Mouse (Mus musculus): Measurements from ENCODE around the gene Kirrel3.

Kirrel3 gene

DNA sequence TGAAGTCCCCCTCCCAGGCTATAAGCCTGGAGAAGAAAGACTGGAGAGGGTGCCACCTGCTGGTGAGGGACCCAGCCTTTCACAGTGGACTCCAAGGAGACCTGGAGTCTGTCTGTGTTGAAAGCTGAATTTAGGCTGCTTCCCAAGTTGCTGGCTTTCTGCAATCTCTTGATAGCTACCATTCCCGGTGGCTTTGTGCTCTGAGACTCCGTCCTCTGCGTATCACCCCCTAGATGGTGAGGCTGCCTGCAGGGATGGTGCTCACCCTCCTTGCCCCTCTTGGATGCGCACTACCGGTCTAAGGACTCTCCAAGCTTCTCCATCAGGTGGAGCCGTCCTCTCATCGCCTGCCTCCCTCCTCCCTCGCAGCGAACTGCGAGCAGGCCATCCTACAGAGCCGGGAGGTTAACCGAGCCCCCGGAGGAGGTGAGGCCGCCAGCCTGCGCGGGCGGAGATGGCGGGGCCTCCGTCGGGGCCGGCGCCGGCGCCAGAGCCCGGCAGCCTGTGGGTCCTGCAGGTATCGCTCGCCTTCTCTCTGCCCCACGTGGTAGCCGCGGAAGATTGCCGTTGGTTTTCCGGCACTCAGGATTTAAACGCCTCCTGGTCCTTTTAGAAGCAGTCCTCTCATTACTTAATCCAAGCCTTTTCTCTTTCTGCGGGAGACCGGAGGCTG lies at the start of gene Kirrel3:
Gene Kirrel3, plus strand, starts transcription at position 136 of the 673 bp plus-strand sequence.
- DNase-seq (ENCODE audit: low read depth, low spot score) = no peak

DNA sequence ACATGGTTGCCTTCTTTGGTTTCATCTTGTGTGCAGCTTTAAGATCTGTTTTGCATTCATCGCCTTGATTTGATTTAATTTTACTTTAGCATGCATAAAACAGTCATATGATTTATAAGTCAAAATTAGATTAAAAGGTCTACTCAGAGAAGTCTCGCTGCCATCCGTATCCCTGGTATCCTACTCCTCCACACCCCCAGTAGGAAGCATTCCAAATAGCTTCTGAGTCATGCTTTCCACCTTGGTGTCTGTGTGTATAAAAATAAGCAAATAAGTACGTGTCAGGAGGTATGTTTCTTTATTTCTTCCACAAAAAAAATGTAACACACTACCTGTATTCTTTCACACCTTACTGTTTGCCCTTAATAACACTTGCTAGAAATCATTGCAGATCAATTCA lies 45.0 kb upstream of the Kirrel3 start:
- no peak for DNase-seq (ENCODE audit: low read depth, low spot score)

DNA sequence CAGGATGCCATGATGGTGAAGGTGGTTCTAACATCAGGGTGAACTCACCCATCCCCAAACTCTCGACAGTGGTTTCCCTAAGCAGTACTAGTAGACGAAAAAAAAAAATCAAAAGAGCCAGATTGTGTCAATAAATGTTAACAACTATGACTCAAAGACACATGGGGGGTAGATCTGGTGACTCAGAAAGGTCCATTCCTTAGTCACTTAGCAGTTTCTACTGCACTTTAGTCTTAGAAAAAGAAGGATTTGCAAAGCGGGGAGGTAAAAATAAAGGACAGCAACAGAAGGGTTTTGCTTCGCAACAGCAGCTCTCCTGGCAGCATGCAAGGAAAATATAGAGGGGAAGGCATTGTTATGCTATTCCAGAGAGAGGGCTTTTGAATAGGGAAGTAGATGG lies 41.7 kb upstream of the Kirrel3 start:
- DNase-seq (ENCODE audit: low read depth, low spot score) = no peak

DNA sequence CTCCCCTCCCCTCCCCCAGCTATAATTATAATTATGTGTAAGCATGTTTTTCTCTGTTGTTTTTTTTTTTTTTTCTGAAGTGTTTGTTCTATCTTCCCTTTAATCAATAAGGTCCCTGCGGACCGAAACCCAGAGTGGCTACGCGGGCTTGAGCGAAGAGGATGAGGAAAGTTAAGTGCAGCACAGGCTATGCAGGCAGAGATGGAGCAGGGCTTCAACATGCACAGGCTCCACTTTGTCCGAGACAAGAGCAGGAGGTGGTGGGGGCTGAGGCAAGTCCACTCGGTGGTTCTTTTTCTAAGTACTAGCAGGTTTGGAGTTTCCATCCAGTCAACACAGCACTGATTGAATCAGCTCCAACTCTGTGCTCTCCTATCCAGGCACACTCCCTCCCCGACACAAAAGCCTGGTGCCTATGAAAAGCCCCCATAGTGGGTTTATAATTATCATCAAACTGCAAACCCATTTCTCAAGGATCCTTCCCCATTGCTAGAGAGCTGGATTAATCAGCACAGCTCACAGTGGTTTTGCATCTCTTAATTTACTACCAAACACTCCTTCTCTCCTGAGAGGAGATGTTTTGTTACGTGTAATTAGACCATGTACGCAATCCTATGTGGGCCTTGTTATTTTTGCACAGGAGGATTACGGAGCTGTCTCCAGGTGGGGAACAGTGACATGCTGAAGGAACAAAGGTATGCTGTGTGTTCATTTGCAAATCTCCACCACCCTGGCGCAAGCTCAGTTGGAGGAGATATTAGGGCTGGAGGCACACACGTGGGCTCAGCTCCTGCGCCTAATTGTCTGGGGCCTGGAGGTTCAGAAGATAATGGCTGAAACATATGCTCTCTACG lies 39.0 kb upstream of the Kirrel3 start:
- no peak for DNase-seq (ENCODE audit: low read depth, low spot score)

DNA sequence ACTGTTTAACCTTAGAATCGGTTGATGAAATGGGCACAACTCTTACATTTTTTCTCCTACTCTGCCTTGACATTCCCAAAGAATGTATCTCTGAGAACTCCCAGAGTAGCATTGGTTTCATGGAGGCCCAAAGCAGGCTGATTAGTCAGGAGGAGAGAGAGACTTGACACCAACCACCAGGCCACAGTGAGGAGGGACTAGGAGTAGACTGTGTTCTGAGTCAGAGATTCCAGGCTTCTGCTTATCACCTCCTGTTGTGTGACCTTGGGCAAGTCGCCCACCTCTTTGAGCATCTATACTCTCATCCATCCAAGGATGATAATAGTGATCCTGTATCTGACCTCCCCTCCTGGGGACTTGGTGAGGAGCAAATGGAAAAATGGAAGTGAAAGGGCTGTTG lies 38.0 kb upstream of the Kirrel3 start:
- DNase-seq (ENCODE audit: low read depth, low spot score) = no peak

DNA sequence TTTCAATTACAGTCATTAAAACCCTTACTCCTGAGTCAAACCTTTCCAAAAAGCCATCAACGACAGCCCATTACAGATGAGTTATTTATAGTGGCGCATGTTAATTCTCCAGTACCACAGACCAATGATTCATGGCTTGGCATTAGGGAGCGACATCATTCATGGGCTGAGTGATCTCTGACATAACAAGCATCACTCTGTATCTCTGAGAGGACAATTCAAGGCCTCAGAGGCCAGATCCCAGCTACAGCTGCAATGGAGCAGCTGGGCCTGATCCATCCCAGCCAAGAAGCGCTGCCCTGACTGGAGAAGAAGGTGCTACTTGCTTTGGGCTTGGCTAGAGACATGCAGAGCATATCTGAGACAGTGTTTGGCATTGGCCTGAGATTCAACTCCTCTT lies 37.2 kb upstream of the Kirrel3 start:
- DNase-seq (ENCODE audit: low read depth, low spot score) = no peak

DNA sequence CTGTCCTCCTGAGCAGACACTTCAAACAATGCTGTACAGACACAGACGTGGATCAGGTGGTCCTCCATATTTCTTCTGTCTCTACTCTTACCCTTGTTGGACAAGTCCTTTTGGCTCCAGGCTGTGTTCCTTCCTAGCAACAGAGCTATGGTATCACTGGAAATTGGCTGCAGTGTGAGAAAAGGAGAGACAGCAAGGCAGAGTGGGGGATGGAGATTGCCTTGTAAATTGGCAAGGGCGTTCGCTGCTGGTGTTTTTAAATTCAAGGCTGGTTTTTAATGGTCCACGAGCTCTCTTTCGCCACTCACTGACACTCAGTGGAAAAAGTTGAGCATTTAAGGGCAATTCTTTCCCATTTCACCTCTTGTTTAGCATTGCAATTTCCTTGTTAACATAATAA lies 27.5 kb upstream of the Kirrel3 start:
- no peak for DNase-seq (ENCODE audit: low read depth, low spot score)

DNA sequence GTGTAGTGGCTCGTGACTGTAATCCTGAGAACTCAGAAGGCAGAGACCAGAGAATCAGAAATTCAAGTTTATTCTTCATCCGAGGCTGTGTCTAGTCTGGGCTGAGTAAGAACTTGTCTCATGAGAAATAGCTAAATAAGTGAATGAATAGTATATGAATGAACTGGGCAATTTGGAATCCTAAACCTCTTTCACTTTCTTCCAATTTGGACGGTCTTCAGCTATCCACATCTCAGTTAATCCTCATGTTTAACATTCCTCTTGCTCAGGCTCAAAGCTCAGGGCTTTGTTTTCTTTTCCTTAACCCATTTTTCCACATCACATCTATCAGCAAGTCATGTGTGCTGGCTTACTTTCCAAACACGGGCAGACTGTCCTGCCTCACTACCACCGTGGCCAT lies 25.7 kb upstream of the Kirrel3 start:
- no peak for DNase-seq (ENCODE audit: low read depth, low spot score)

DNA sequence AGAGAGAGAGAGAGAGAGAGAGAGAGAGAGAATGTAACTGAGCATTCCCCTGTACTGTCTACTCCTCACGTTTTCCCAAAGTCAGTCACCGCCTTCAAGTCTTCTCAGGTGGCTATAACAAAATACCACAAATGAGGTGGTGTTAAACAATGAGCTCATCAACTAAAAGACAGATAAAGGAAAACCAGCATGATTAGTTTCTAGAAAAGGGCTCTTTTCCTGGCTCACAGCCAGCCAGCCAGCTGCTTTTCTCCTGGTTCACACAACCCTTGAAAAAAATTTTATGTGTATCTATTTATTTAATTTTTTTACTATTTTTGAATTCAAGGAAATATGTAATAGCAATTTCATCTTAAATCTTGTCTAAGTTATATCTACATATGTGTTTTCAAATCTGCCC lies 22.0 kb upstream of the Kirrel3 start:
- DNase-seq (ENCODE audit: low read depth, low spot score) = no peak

DNA sequence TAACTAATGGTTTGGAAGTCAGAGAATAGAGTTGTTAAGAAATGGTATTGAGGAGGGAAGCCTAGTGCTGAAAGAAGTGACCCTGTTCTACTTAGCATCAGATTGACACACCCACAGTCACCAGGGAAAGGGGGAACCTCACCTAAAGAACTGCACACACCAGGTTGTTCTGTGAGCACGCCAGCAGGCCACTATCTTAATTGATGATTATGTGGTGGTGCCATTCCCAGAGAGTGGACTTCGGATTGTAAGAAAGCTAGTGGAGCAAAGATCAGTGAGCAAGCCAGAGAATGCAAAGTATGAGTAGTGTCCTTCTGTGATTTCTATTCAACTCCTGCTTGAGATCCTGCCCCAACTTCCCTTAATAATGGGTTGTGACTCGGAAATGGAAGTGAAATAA lies 19.6 kb upstream of the Kirrel3 start:
- no peak for DNase-seq (ENCODE audit: low read depth, low spot score)

DNA sequence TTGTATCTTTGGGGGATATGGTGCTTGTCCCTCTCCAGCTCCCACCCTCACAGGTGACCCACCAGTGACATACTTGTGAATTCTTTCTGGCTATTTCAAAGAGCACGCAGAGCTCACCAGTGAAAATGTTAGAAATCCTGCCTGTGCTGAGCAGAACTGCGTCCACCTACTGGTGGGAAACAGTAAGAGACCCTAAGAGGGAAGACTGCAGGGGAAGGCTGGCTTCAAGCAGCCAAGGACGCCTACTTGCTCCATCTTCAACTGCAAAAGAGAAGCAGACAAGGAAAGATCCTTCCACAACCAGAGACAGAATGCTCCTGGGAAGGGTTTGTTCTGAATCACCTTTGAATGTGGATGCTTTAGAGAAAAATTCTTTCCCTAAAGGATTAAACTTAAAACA lies 16.5 kb upstream of the Kirrel3 start:
- DNase-seq (ENCODE audit: low read depth, low spot score) = no peak

DNA sequence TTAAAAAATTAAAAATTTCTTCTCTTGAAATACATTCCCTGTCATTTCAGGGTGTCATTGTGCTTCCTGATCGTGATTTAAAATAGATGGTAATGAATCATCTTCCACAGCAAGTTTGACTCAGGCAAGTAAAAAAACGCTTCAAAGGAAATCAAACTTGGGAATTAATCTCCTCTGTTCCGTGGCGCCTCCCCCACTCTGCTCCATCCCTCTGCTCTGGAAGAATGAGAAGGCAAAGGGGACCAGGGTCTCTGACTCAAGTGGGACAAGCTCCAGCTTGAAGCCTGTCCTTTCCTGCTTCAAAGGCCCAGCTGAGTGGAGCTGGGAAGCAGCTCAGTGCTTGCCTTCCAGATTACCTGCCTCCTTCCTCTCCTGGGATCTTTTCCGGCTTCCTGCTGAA lies 9.5 kb upstream of the Kirrel3 start:
- DNase-seq (ENCODE audit: low read depth, low spot score) = no peak

DNA sequence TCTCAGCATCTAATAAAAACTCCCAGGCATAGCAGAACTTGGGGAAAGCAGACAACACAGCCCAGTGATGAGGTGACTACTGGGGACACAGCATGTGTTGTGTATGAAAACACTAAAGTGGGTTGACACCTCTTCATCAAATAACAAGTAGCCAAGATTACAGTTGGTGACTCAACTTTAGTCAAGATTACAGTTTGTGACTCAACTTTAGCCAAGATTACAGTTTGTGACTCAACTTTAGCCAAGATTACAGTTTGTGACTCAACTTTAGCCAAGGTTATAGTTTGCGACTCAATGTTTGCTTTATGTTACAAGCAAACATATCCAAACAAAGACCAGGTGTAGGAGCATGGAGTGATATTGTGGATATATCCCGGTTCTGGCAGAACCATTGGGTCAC lies 7.2 kb upstream of the Kirrel3 start:
- no peak for DNase-seq (ENCODE audit: low read depth, low spot score)

DNA sequence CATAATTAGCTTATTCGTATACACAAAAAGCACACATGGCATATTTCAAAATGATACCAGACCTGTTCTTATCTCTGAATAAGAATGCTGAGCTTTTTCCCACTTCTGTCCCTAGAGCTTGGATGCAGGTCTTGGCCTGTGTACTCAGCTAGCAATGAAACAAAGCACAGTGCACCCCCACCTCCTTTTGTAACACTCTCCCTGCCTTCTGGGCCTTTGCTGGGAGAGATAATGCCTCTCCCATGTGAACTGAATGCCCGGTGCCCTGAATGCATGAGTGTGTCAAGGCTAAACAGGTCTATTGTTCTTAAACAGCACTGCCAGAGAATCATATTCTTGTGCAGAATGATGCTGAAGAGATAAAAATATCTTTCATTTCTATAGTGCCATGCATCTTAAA lies 2.5 kb upstream of the Kirrel3 start:
- no peak for DNase-seq (ENCODE audit: low read depth, low spot score)

DNA sequence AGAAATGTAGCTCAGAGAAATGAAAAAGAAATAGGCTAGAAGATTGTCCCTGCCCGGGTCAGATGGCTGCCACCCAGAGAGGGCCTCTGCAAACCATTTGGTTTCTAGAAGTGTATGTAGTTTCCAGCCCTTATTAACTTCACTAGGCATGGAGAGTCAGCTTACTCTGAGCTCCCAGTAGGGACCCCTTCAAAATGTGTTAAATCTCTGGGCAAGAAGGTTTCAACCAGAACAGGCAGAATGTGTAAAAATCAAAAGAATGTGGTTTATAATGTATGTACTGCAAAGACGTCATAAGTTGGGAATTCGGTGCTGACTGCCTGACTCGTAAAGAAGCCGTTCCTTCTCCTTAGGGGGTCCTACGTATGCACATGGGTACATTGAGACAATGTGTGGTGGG lies 1.0 kb upstream of the Kirrel3 start:
- DNase-seq (ENCODE audit: low read depth, low spot score) = no peak

DNA sequence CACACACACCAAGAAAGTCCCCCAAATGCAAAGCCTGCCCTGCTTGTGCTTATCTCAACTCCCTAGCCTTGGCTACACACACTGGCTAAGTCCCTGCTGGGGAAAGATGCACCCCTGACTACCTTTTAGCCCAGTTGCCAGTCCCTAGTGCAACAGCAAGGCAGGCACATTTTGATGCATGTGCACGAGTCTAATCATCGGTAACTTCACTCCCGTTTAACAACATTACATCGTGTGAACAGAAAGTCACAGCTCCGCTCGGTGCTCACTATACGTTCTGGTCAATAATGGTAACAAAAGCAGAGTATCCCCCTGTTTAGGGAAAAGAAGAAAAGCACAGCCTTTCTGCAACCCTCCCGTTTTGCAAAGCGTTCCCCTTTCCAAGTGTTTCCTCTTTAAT lies 2.6 kb downstream of the Kirrel3 start:
- DNase-seq (ENCODE audit: low read depth, low spot score) = no peak

DNA sequence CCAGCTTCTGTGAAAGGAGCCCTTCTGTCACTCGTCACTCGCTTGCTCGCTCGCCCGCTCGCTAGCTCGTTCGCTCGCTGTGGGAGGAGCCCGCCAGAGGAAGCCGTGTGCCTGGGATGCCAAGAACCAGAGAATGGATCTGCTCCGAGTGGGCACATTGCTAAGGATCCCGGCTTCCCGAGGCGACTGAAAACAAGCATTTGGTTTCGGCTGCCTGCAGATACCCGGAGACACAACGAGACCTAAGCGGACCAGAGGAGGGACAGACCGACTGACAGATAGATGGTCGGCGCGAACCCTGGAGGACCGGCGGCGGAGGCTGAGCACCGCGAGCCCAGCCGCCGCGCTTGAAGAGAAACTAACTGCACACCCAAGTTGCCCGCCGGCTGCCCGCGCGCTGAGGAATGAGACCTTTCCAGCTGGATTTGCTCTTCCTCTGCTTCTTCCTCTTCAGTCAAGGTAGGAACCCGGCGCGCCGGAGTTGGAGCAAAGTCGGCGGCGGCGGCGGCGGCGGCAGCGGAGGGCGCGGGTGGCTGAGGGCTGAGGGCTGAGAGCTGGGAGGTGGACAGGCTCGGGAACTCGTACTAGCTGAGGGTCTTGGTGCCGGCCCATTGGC lies 3.1 kb downstream of the Kirrel3 start:
- DNase-seq (ENCODE audit: low read depth, low spot score) = no peak

DNA sequence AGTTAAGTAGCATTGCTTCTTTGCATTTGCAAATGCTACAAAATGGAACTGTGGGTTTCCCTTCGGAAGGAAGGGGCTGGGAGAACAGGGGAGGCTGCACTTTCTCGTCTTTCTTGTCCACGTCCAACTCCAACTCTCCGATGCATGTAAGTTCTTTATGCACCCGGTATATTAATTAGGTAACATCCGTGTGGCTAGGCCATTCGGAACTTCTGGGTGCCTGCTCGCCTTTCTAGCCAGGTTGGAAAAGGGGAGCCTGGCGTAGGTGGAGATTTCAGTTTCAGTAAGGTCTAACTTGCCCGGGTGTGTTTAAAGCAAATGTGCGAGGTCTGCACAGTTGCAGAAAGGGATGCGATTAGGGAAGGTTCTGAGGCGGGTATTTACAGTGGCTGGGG lies 3.6 kb downstream of the Kirrel3 start:
- no peak for DNase-seq (ENCODE audit: low read depth, low spot score)

DNA sequence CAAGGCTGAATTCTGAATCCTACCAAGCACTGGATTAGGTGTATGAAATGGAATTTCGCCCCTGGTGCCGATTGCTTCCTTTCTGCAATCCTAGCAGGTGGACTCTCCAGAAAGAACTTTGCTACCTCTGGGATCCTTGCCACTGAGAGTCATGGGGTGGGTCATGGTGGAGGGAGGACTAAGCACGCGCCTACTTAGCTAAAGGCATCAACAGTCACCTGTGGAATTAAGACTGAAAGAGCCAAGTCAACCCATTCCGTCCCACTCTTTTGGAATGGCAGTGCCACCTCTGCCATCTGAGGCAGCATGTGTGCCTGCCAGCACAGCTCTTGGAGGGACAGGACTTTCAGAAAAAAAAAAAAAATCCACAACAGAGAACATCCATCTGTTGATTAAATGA lies 4.1 kb downstream of the Kirrel3 start:
- DNase-seq (ENCODE audit: low read depth, low spot score) = no peak

DNA sequence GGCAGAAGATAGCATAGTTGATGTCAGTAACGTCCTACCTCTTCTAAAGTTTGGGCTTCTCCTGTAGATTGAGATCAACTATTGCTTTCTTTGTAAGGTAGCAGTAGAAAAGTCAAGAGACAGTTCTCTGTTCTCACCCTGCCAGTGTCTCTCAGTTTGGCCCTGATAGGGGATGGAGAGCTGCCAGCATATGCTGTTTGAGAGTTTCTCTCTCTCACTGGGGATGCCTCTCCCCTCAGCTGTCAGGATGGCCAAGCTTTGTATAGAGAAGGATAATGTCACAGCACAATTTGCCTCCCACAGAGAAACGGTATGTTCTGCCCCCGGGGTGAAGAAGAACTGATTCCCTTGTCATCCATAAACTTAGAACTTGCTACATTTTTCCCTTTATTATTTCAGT lies 6.4 kb downstream of the Kirrel3 start:
- DNase-seq (ENCODE audit: low read depth, low spot score) = no peak

DNA sequence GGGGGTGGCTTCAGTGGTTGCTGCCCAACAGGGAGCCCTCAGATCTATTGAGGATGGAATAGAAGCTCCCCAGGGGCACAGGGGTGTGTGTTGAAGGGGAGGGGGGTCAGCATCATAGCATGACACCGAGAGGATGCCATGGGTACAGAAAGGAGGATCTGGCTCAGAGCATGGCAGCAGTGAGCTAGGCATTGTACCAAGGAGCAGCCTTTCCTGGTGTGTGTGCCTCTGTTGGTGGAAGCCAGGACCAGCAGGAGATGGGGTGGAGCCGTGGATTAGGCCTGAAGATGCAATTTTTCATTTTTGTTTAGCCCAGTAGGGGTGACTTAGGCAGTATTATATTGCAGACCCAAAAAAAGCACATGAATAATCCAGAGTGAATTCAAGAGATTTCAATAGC lies 7.9 kb downstream of the Kirrel3 start:
- DNase-seq (ENCODE audit: low read depth, low spot score) = no peak

DNA sequence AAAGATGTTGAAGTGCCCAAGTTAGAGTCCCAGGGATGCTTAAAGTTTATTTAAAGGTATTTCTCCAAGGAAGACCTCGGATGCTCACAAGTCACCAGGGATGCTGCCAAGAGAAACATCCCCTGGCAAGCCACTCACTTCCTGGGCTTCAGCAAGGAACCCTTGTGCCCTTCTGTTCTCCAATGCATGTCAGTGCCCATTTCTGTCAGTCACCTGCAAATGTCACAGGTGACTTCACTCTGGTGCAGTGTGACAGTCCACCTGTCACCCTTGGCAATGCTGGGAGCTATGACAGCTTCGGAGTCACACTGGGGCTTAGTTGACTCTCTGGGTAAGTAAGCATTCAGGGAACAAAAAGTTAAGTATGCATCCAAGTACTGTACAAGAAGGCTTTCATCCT lies 12.4 kb downstream of the Kirrel3 start:
- DNase-seq (ENCODE audit: low read depth, low spot score) = no peak

DNA sequence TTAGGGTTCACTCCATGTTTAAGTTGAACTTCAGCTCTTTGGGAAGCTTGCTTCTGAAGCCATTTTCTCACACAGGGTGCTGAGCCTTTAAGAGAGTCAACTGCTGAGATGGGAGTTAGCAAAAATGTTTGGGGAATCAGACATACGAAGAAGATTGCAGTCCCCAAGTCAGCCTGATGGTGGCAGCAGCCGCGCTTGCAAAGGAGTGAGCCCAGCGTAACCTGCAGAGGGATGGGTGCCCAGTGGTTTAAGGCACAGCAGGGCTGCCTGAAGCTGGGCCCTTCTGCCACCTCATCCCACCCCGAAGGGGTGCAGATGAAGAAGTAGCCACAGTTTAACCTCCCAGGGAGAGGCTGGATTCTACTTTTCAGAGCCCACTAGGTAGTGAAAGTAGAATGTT lies 13.0 kb downstream of the Kirrel3 start:
- DNase-seq (ENCODE audit: low read depth, low spot score) = peak; percentile 1
